Mouse (Mus musculus) liver, embryonic 14.5 days (tissue): Measurements from ENCODE around the gene Mical3.

Experiments used
- CTCF ChIP-seq: IDR thresholded peaks from 2 replicates; pipeline ENCODE4 v1.5.1; 2016; ENCODE audit warnings: antibody characterized with exemption, low read depth, control low read depth
- EP300 ChIP-seq: IDR thresholded peaks from 2 replicates; pipeline ENCODE4 v1.6.1; 2016; ENCODE audit warnings: antibody characterized with exemption, low read depth

GRCm38 (mm10) chr6:121096862-121097261 lies 33.9 kb downstream of the Mical3 start:
- TF ChIP-seq EP300 (no peak), CTCF (no peak)
